Mouse (Mus musculus): ENCODE results near the gene Lmx1a.
A peak's percentile ranks its signal among the peaks of the same experiment; 100 is the strongest.

Gene Lmx1a

GRCm38 (mm10) chr1:167694731-167695130 lies 5.7 kb downstream of the Lmx1a start:
- no peak for DNase-seq

GRCm38 (mm10) chr1:167695910-167696459 lies 6.9 kb downstream of the Lmx1a start:
- no peak for DNase-seq

DNA sequence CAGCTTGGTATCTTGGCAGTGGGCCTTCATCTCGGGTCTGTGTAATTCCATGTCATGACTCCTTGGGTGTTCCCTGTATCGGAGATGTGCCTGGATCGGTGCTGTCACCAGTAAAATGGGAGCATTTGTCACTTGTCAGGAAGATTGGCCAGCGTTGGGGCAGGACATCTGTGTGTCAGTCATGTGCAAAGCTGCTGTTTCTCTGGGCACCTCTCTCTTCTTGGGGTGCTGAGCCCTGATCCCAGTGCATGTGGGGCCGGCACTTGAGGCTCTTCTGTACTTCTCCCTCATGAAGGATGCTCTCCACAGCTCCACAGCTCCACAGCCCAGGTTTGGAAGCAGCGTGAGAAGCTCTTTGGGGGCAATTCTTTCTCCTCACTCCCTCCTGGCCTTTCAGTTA lies 10.7 kb downstream of the Lmx1a start:
- DNase-seq = no peak

- no peak for DNase-seq
These were observed 11.2 kb downstream of the Lmx1a start for GRCm38 (mm10) chr1:167700221-167700620.

DNA sequence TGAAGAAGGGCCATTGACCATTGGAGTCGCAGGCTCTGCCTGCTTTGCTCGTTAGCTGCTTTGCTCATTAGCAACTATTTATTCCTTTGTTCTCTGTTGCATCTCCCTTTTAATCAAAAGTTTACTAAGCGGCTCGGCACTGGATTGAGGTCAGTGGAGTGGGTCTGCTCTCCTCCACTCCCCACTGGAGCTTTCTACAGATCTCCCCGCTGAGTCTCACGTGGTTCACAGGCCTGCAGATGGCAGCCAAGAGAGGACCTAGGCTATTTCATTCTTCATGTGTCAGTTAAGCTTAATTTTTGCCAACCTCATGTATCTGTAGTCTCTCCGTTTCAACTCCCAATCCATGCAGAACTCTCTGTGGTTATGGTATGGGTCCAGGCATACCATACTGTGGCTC lies 16.5 kb downstream of the Lmx1a start:
- peak; percentile 86 for DNase-seq

DNA sequence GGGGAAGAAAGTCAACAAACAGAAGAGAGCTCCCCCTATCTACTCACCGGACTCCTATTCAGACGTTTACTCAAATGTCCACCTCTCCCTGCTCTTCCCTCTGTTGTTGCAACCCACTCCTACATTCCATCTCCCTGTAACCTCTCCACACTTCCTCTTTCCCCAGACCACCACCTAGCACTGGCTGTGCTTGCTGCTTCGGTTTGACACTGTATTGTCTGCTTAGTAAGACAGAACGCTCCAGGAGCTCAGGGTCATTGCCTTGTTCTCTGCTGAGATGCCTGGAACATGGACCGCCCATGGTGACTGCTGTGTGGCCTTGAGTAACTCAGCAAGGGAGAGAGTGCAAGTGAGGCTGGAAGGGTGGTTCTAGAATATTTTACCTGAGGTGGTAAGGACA lies 19.7 kb downstream of the Lmx1a start:
- no peak for DNase-seq

DNA sequence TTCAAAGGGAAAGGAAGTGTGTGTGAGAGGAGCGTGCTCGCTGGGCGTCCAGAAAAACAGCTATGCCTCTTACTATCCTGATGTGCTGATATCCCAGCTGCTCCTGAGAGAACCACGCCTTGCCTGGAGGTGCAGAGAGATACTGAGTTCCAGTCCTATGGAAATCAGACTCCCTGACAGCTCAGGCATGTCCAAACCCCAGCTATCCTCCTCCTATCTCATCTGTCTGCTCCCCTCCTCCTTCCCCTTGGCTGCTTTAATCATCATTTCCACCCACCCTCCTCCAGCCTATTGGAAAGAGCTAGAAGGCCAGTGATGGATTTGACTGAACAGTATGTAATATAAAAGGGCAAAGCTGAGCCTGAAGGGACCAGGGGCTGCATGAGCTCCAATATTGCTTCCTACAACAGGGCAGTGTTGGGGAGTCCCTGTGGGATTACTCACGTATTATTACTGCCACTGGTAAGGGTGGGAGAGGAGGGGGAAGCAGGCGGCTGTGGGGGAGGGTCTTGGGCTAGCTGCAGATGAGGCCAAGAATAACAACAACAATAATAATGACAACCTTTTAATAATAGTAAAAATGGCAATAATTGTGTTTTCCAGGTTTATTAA lies 26.8 kb downstream of the Lmx1a start:
- peak; percentile 48 for DNase-seq

DNA sequence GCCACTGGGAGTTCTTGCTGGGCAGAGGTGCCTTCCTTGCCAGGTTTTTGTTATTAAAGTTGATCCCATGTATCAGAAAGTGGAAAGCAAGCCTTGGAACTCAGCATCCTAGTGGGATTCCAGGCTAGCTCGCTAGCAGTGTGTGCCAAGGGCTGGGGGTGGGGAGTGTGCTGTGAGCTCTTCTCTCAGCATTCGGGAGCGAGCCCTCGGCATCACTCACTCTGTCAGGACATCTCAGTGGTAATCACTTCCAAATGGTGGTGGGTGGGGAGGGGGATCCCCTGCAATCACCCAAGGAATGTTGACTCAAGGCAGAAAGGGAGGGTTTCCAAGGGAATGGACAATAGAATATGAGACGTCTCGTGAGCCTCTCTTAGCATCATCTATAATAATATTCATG lies 45.4 kb downstream of the Lmx1a start:
- no peak for DNase-seq

- DNase-seq = no peak
These were observed 47.8 kb downstream of the Lmx1a start for GRCm38 (mm10) chr1:167736793-167737192.

GRCm38 (mm10) chr1:167739286-167739685 lies 50.2 kb downstream of the Lmx1a start:
- no peak for DNase-seq

DNA sequence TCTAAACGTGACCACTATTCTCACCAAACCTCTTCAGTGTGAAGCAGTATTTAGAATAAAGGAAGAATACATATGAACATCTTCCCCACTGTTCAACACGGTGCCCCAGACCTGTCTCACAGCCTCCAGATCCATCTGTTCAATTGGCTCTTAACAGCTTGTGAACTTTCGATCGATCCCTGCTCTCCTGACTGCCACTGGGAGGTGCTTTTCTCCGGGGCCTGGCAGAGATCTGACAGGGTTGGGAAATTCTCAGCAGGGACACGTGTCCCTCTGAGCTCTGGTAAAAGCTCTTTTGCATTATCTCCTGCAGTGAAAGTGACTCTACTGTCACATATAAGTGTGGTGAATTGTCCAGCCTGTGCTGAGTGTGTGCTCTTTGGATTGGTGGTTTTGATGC lies 57.6 kb downstream of the Lmx1a start:
- DNase-seq = no peak

DNA sequence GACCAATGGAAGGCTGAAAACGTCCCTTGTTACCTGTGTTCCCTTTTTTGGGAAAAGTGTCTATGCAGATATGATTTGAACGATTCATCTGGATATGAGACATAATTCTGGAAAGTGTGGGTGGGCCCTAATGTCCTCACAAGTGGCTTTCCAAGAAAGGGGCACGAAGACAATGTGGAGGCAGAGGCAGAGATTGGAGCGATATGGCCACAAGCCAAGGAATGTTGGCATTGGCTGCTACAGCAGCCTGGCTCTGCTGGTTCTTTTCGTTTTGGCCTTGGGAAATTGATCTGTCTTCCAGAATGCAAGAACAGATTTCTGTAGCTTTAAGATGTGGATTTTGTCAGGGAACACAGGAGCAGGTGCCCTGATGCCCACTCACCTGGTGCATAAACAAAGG lies 63.6 kb downstream of the Lmx1a start:
- no peak for DNase-seq

DNA sequence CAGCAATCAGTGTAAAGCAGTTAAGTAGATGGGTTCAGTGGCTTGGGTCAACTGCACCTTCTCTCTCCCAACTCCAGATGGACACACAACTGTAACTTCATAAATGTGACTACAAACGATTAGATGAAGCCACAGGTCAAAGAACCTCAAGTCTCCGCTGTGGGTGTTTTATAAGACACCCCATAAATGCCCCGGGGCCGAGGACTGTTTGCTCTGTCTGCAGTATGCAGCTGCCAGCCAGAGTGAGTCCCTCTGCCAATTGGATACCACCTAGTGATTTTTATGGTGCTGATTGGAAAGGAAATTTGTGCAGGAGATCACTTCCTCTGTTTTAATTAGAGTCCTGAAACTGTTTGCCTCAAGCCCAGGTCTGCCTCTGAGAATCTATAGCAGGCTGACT lies 65.0 kb downstream of the Lmx1a start:
- no peak for DNase-seq

GRCm38 (mm10) chr1:167754636-167755522 lies 65.8 kb downstream of the Lmx1a start:
- peak; percentile 38 for DNase-seq

DNA sequence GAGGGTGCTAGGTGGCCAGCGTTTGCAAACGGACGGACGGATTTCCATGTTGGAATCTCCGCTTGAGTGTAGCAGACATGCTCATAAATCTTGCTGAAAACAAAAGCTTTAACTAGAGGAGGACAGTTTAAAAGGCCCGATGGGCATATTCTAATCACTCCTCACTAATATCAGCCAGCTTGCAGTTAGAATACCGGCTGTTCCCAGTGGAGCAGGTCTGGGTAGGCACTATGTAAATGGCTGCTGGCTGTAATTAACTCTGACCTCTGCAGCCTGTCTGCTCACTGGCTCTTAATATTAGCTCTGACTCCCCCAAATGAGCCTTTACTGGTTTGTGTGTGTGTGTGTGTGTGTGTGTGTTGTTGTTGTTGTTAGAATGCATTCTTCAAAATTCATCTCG lies 69.2 kb downstream of the Lmx1a start:
- DNase-seq = no peak

GRCm38 (mm10) chr1:167760307-167760706 lies 71.3 kb downstream of the Lmx1a start:
- no peak for DNase-seq

DNA sequence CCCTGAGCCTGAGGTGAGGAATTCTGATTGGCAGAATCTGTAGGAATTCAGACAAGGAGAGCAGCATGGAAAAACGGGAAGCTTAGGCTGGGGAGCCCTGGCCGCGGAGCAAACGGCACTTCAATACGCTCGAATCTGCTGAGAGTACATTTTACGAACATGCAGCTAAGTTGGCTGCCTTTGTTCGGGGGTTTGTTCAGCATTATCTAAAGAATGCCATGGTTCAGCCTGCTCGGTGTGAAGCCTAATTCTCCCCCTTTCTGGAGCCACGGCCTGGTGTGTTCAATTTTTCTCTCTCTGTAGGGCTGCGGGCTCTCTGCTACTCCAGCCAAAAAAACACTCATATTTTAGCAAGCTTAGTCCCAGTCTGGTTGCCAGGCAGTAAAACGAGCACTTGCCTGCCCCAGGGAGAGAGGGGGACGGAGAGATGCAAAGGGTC lies 72.8 kb downstream of the Lmx1a start:
- DNase-seq = no peak

GRCm38 (mm10) chr1:167766619-167767018 lies 77.6 kb downstream of the Lmx1a start:
- DNase-seq = no peak

DNA sequence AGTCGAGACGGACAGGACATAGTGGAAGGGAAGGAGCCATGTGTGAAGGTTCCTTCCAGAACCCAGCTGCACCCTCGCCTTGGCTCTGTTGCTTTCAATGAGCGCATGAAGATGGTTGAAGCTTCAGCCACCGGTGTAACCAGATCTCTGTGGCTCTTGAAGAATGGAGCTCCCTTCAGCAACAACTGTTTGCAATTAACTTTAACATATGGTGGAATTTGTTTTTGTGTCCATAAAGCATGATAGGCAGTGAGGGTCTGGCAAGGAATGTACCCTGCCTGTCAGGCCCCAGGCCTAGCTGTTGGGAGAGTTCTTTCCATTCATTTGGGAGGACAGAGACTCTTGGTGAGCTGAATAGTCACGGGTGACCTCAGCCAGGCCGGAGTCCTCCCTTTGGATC lies 81.4 kb downstream of the Lmx1a start:
- no peak for DNase-seq

- no peak for DNase-seq
These were observed 90.9 kb downstream of the Lmx1a start for GRCm38 (mm10) chr1:167779766-167780488.

DNA sequence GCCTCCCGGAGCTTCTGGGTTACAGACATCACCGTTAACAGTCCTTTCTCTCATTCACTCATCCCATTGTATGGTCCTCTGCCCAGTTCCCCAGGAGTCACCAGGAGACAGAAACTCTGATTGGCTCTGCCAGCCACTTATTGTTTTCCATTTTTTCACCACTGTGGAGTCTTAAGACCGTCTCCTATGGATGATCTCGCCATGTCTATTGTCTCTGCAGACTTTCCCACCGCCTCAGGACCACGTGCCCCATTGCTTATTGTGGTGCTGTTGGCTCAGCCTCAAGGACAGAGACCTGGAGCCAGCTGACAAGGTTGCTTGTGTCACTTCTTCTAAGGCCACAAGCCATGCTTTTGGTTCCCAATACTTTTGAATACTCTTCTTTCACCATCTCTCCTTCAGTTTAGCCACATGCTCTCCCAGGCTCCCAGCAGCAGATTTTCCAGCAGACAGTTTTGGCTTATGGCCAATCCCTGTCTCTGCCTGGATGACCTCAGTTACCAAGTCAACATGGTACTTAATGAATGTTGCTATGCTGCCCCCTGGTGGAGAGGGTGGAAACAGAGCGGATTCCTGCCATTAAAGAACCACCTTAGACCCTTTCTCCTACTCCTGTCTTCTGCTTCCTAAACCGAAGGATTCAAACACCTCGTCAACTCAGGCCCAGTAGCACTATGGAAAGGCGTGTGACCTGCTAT lies 92.9 kb downstream of the Lmx1a start:
- peak; percentile 88 for DNase-seq

DNA sequence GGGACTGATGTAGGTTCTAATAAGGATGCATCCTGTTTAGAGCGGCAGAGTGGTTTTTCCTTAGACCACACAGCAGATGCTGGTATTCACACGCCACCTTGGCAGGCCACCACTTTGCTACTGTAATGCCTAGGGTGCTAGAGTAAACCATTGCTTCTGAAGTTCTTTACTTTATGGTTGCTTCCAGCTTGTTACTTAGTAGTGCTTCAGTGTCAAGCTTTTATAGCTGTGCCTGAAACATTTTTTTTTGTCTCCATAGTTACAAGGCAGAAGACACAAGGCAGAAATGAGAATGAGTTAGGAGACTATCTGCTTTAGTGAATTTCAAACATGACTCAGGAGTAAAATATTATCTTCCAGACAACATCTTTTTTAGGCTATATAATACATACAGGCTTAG lies 95.0 kb downstream of the Lmx1a start:
- no peak for DNase-seq
